Mouse (Mus musculus) lung, postnatal 0 days (tissue): ENCODE results near the gene Pigx.

Experiments
- CTCF ChIP-seq: IDR thresholded peaks from 2 replicates; pipeline ENCODE4 v1.5.1; 2016; ENCODE audit warnings: antibody characterized with exemption, mild to moderate bottlenecking
- EP300 ChIP-seq: IDR thresholded peaks from 2 replicates; pipeline ENCODE4 v1.6.1; 2016; ENCODE audit warnings: antibody characterized with exemption, mild to moderate bottlenecking, control low read depth

DNA sequence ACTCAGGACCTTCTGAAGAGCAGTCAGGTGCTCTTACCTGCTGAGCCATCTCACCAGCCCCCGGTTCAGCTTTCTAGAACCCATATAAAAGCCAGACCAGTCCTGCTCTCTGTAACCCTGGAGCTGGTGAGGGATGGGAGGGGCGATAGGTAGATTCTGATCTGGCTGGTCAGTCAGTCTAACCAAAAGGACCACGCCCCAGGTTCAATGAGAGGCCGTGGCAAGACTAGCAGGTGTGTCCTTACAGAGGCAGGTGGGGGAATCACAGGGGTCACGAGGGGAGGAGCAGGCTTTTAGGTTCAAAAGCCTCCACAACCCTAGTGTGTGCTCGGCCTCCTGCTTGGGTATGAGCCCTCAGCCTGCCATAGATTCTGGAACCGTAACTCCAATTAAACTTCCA is 8.1 kb downstream of the Pigx start:
- TF ChIP-seq CTCF (no peak), EP300 (no peak)
